Mouse (Mus musculus): ENCODE measurements around the gene Cnpy2. TPM values are rescaled to one million over a fixed set of nuclear protein-coding genes. Genes with fewer than 3 reads are reported as not detected.
"Not testable (repeated sequence)": the region's sequence is repeated elsewhere in the genome, so short reads cannot be mapped to it uniquely, and the experiment has no call there.

Cnpy2 gene
- polyA plus RNA-seq, 1 experiment: 96.7 TPM

GRCm38 (mm10) chr10:128315578-128315977 lies 6.7 kb upstream of the Cnpy2 start:
- no peak for DNase-seq (ENCODE audit: low read depth)

GRCm38 (mm10) chr10:128321641-128322040 lies 618 bp upstream of the Cnpy2 start:
- no peak for DNase-seq (ENCODE audit: low read depth)

GRCm38 (mm10) chr10:128323516-128323915 lies 1.3 kb downstream of the Cnpy2 start:
- DNase-seq (ENCODE audit: low read depth): no peak

- no peak for DNase-seq (ENCODE audit: low read depth)
Measured at GRCm38 (mm10) chr10:128326825-128327224, 4.6 kb downstream of the Cnpy2 start.

GRCm38 (mm10) chr10:128327610-128328009 lies 5.4 kb downstream of the Cnpy2 start:
- no peak for DNase-seq (ENCODE audit: low read depth)

- DNase-seq (ENCODE audit: low read depth): not testable (repeated sequence)
Measured at GRCm38 (mm10) chr10:128332358-128333249, 10.3 kb downstream of the Cnpy2 start.

GRCm38 (mm10) chr10:128335582-128335981 lies 13.3 kb downstream of the Cnpy2 start:
- no peak for DNase-seq (ENCODE audit: low read depth)

GRCm38 (mm10) chr10:128336195-128336594 lies 13.9 kb downstream of the Cnpy2 start:
- DNase-seq (ENCODE audit: low read depth): no peak

GRCm38 (mm10) chr10:128336597-128336996 lies 14.3 kb downstream of the Cnpy2 start:
- DNase-seq (ENCODE audit: low read depth): no peak

GRCm38 (mm10) chr10:128337306-128338181 lies 15.3 kb downstream of the Cnpy2 start, which contains the start of gene Cs:
Cs (plus strand) TSS chr10:128337734.
- DNase-seq (ENCODE audit: low read depth): no peak

- DNase-seq (ENCODE audit: low read depth): no peak
Measured at GRCm38 (mm10) chr10:128338415-128338814, 16.2 kb downstream of the Cnpy2 start.

GRCm38 (mm10) chr10:128338948-128339347 lies 16.7 kb downstream of the Cnpy2 start:
- no peak for DNase-seq (ENCODE audit: low read depth)

- no peak for DNase-seq (ENCODE audit: low read depth)
Measured at GRCm38 (mm10) chr10:128340257-128340656, 18.0 kb downstream of the Cnpy2 start.

GRCm38 (mm10) chr10:128343436-128343835 lies 21.2 kb downstream of the Cnpy2 start:
- DNase-seq (ENCODE audit: low read depth): no peak

GRCm38 (mm10) chr10:128344568-128345275 lies 22.5 kb downstream of the Cnpy2 start:
- DNase-seq (ENCODE audit: low read depth): no peak

GRCm38 (mm10) chr10:128347541-128347940 lies 25.3 kb downstream of the Cnpy2 start:
- DNase-seq (ENCODE audit: low read depth): no peak

GRCm38 (mm10) chr10:128358796-128359195 lies 36.5 kb downstream of the Cnpy2 start:
- DNase-seq (ENCODE audit: low read depth): no peak

- DNase-seq (ENCODE audit: low read depth): no peak
Measured at GRCm38 (mm10) chr10:128359226-128359625, 37.0 kb downstream of the Cnpy2 start.

GRCm38 (mm10) chr10:128361836-128362235 lies 39.6 kb downstream of the Cnpy2 start:
- no peak for DNase-seq (ENCODE audit: low read depth)

GRCm38 (mm10) chr10:128362568-128362967 lies 40.3 kb downstream of the Cnpy2 start:
- no peak for DNase-seq (ENCODE audit: low read depth)

- DNase-seq (ENCODE audit: low read depth): no peak
Measured at GRCm38 (mm10) chr10:128367899-128368401, 45.7 kb downstream of the Cnpy2 start.
